Mouse (Mus musculus): Measurements from ENCODE around the gene Gfm1.
A peak's percentile ranks its signal among the peaks of the same experiment; 100 is the strongest.

The Gfm1 gene

GRCm38 (mm10) chr3:67496310-67496709 lies 66.4 kb downstream of the Gfm1 start:
- DNase-seq (ENCODE audit: low read depth, low spot score): no peak

GRCm38 (mm10) chr3:67497998-67498397 lies 68.1 kb downstream of the Gfm1 start:
- no peak for DNase-seq (ENCODE audit: low read depth, low spot score)

GRCm38 (mm10) chr3:67498773-67499405 lies 69.0 kb downstream of the Gfm1 start:
- no peak for DNase-seq (ENCODE audit: low read depth, low spot score)

- DNase-seq (ENCODE audit: low read depth, low spot score): no peak
Observed at GRCm38 (mm10) chr3:67499406-67499791, 69.5 kb downstream of the Gfm1 start.

GRCm38 (mm10) chr3:67503878-67504277 lies 74.0 kb downstream of the Gfm1 start:
- DNase-seq (ENCODE audit: low read depth, low spot score): no peak

- DNase-seq (ENCODE audit: low read depth, low spot score): no peak
Observed at GRCm38 (mm10) chr3:67505286-67505685, 75.4 kb downstream of the Gfm1 start.

- no peak for DNase-seq (ENCODE audit: low read depth, low spot score)
Observed at GRCm38 (mm10) chr3:67508216-67508892, 78.5 kb downstream of the Gfm1 start.

- peak; percentile 58 for DNase-seq (ENCODE audit: low read depth, low spot score)
Observed at GRCm38 (mm10) chr3:67512807-67513206, 82.9 kb downstream of the Gfm1 start.

- no peak for DNase-seq (ENCODE audit: low read depth, low spot score)
Observed at GRCm38 (mm10) chr3:67514801-67515273, 84.9 kb downstream of the Gfm1 start.

- DNase-seq (ENCODE audit: low read depth, low spot score): no peak
Observed at GRCm38 (mm10) chr3:67515274-67515801, 85.4 kb downstream of the Gfm1 start, which contains the start of gene Rarres1. Gene Rarres1, minus strand, starts transcription at chr3:67515523.

GRCm38 (mm10) chr3:67520568-67521143 lies 90.8 kb downstream of the Gfm1 start:
- DNase-seq (ENCODE audit: low read depth, low spot score): no peak

GRCm38 (mm10) chr3:67522709-67523108 lies 92.8 kb downstream of the Gfm1 start:
- DNase-seq (ENCODE audit: low read depth, low spot score): no peak

- DNase-seq (ENCODE audit: low read depth, low spot score): no peak
Observed at GRCm38 (mm10) chr3:67524768-67525167, 94.9 kb downstream of the Gfm1 start.
